Comparison of ENCODE assay signal across 8 mouse cellular contexts in the genomic region with DNA sequence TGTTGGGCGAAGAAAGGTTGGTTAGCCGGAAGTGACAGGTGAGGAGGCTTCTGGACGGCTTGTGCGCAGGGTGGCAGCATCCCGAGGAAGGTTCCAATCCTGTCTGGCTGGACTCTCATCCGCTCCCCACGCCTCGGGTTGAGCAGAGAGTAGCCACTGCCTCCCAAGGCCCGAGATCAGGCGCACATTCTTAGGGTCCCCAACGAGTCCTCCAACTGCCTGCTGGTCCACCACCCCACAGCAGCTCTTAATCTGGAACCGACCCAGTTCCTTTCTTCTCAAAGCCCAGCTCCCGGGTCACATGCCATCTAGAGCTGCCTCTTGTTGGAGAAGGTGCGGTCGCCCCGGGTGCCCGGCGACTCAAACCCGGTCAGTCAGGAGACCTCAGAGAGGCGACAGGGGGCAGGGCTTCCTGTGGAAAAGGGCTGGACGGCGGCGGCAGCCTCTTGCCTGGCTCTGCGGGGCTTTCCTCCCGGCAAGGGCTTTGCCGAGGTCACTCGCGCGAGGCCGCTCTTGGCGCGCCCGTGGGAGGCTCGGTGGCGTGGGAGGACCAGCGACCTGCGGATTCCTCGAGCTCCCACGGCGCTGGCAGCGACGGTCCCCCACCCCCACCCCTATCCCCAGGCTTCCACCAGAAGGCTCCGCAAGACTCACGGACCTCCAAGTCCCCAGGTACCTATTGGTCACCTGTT. TPM values are rescaled to one million over a fixed set of nuclear protein-coding genes. Genes with fewer than 3 reads are reported as not detected.
DNase-seq lines count a peak whose midpoint lies in the region; ATAC-seq lines count a peak whose summit lies in the region.

A gene (plus strand): TSS at position 306 of the 692 bp plus-strand sequence.

- 2% methylated on average over 42 of the region's 44 CpGs for WGBS in hindbrain, embryonic 14.5 days
- WGBS in macrophage (ENCODE audit: missing documents) = 2% methylated on average over 44 of the region's 44 CpGs

- peaks cover 81% of the 10 kb centered on the region for H3K79me2 ChIP-seq in macrophage (ENCODE audit: inconsistent target)

- peak within 1 kb of the TSS; percentile 51 for H3K4me3 ChIP-seq in hindbrain, embryonic 14.5 days (replicated peaks; ENCODE audit: low read length)
- H3K4me3 ChIP-seq in macrophage (ENCODE audit: inconsistent target) = peak within 1 kb of the TSS; percentile 98

- no peaks in the 10 kb centered on the region for H3K36me3 ChIP-seq in hindbrain, embryonic 14.5 days (replicated peaks; ENCODE audit: control insufficient read depth, insufficient read depth)
- H3K36me3 ChIP-seq in macrophage (ENCODE audit: inconsistent target) = peaks cover 9% of the 10 kb centered on the region; the same call in 1 of the 2 replicates

- H3K4me2 ChIP-seq in hindbrain, embryonic 14.5 days (replicated peaks) = peak within 1 kb of the TSS; percentile 97

- peaks cover 42% of the 10 kb centered on the region for H3K27me3 ChIP-seq in hindbrain, embryonic 14.5 days (ENCODE audit: control insufficient read depth, insufficient read depth, low read length)

- peak within 1 kb of the TSS; percentile 59 for H3K9ac ChIP-seq in hindbrain, embryonic 14.5 days

- peak; percentile 56 for ATAC-seq in hindbrain, embryonic 14.5 days (ENCODE audit: low FRiP score)

- no peak within 1 kb of the TSS; the same call in 1 of the 2 replicates for H3K27ac ChIP-seq in hindbrain, embryonic 14.5 days
- peak within 1 kb of the TSS; percentile 99 for H3K27ac ChIP-seq in macrophage

- H3K4me1 ChIP-seq in hindbrain, embryonic 14.5 days (replicated peaks; ENCODE audit: control insufficient read depth, insufficient read depth, low read length) = peaks cover 8% of the 10 kb centered on the region

- no peaks in the 10 kb centered on the region for H3K9me3 ChIP-seq in hindbrain, embryonic 14.5 days (ENCODE audit: control insufficient read depth, low read length)

- DNase-seq in ZHBTc4 (ENCODE audit: low read depth, low spot score) = peak; percentile 40
- DNase-seq in cerebellum, postnatal 10 days = peak; percentile 57 to 58
- DNase-seq in gastrocnemius, adult 18-20 months (ENCODE audit: low spot score) = peak; percentile 51
- no peak for DNase-seq in hindbrain, embryonic 14.5 days (ENCODE audit: low spot score)
- DNase-seq in left cerebral cortex, adult 8-10 months (ENCODE audit: low spot score in 2 of 2) = peak; percentile 23 to 40
- DNase-seq in retina, postnatal 1 day = peak; percentile 77
- DNase-seq in urinary bladder, postnatal 14 days (ENCODE audit: low spot score) = peak; percentile 58

RNA-seq across cellular contexts. Expression of the gene that starts here (rescaled TPM):
- total RNA-seq in gastrocnemius, adult 18-20 months (2021) = 1 to 10 TPM; 1.1 to 2.9 TPM
- 3.9 and 5.3 TPM in 2 replicates for polyA plus RNA-seq in hindbrain, embryonic 14.5 days (2014; fragmentation: Nextera tagmentation; extraction: Ambion mirVana)
- 10 to 100 TPM in 2 of 4 experiments, 1 to 10 TPM in 2; 5.6 to 10.1 (median 8.5) TPM for total RNA-seq in left cerebral cortex, adult 8-10 months (2022)
- 100 to 1,000 TPM in 5 of 26 experiments, 10 to 100 TPM in 21; 19.7 to 145 (median 77.4) TPM for total RNA-seq in macrophage (2018; cell fraction: chromatin; rRNA removed)
- 100 to 1,000 TPM in 23 of 26 experiments, 10 to 100 TPM in 3; 72.1 to 179 (median 127) TPM for total RNA-seq in macrophage (2018; cell fraction: cytosol; rRNA removed)
- 100 to 1,000 TPM in 22 of 26 experiments, 10 to 100 TPM in 4; 59.3 to 215 (median 137) TPM for total RNA-seq in macrophage (2018; cell fraction: nucleus; rRNA removed)
- 54.9 to 117 TPM (median 84.8 TPM) in 3 replicates for polyA plus RNA-seq in macrophage (2018)
